Mouse (Mus musculus): ENCODE measurements around the gene Rapgefl1.

GRCm38 (mm10) chr11:98787691-98788090 is 48.9 kb upstream of the Rapgefl1 start:
- TF ChIP-seq CTCF (IDR thresholded peaks at IDR 0.05; ENCODE audit: low read depth, low read length): no peak
- TF ChIP-seq GATA1 (IDR thresholded peaks at IDR 0.05; ENCODE audit: borderline replicate concordance, low read length): no peak

Data from G1E (cell line).